Mouse (Mus musculus): Measurements from ENCODE around the gene Lingo4. TPM values are rescaled to one million over a fixed set of nuclear protein-coding genes. Genes with fewer than 3 reads are reported as not detected.
A peak's percentile ranks its signal among the peaks of the same experiment; 100 is the strongest.

Gene Lingo4
- 0.03 and 0.06 TPM in 2 replicates for polyA plus RNA-seq (2015; fragmentation: Nextera tagmentation; extraction: Ambion mirVana)

- no peak within 1 kb of the TSS for H3K4me3 ChIP-seq (replicated peaks)
- no peaks in the 10 kb centered on the region for H3K36me3 ChIP-seq
- no peak within 1 kb of the TSS for H3K9ac ChIP-seq
- no peak for DNase-seq
- H3K4me1 ChIP-seq (replicated peaks) = no peaks in the 10 kb centered on the region
- H3K4me2 ChIP-seq = peak within 1 kb of the TSS; percentile 36
- H3K9me3 ChIP-seq (replicated peaks) = no peaks in the 10 kb centered on the region
- no peak within 1 kb of the TSS for H3K27ac ChIP-seq
- no peak for ATAC-seq (ENCODE audit: low read depth)
- peaks cover 68% of the 10 kb centered on the region for H3K27me3 ChIP-seq
- WGBS (ENCODE audit: insufficient replicate concordance) = 52% methylated on average over 6 of the region's 6 CpGs
These were observed at the start of gene Lingo4 for GRCm38 (mm10) chr3:94398217-94398616. Lingo4 (plus strand) TSS chr3:94398517.

- DNase-seq (no peak), ATAC-seq (ENCODE audit: low read depth) (no peak)
- Histone ChIP-seq H3K27me3 (peaks cover 45% of the 10 kb centered on the region), H3K9ac (no peak overlapping the region), H3K36me3 (no peaks in the 10 kb centered on the region), H3K27ac (no peak overlapping the region), H3K4me3 (replicated peaks) (no peak overlapping the region), H3K4me1 (replicated peaks) (0 out of 2 replicates have a peak, but pooled peaks cover 4% of the 10 kb centered on the region), H3K4me2 (no peak overlapping the region), H3K9me3 (replicated peaks) (no peaks in the 10 kb centered on the region)
- 0% methylated on average over 1 of the region's 1 CpGs for WGBS (ENCODE audit: insufficient replicate concordance)
These were observed 37.5 kb upstream of the Lingo4 start for GRCm38 (mm10) chr3:94360812-94361211.

- H3K4me1 ChIP-seq (replicated peaks) = peaks cover 4% of the 10 kb centered on the region; the same call in 1 of the 2 replicates
- H3K36me3 ChIP-seq = no peaks in the 10 kb centered on the region
- H3K4me3 ChIP-seq (replicated peaks) = peak within 1 kb of the TSS; percentile 43
- H3K9ac ChIP-seq = no peak within 1 kb of the TSS
- DNase-seq = no peak
- H3K27me3 ChIP-seq = peaks cover 51% of the 10 kb centered on the region
- ATAC-seq (ENCODE audit: low read depth) = no peak
- H3K9me3 ChIP-seq (replicated peaks) = no peaks in the 10 kb centered on the region
- no peak within 1 kb of the TSS for H3K27ac ChIP-seq
- WGBS (ENCODE audit: insufficient replicate concordance) = 59% methylated on average over 7 of the region's 7 CpGs
- peak within 1 kb of the TSS; percentile 62 for H3K4me2 ChIP-seq
These were observed 36.2 kb upstream of the Lingo4 start, which contains the start of gene C2cd4d for GRCm38 (mm10) chr3:94362138-94362537. C2cd4d (plus strand) TSS chr3:94362438.

- H3K36me3 ChIP-seq = no peaks in the 10 kb centered on the region
- peak; percentile 30; the same call in 1 of the 2 replicates for ATAC-seq (ENCODE audit: low read depth)
- DNase-seq = no peak
- H3K27me3 ChIP-seq = peaks cover 51% of the 10 kb centered on the region
- H3K9ac ChIP-seq = peak overlapping the region; percentile 36
- H3K4me3 ChIP-seq (replicated peaks) = peak overlapping the region; percentile 43
- H3K9me3 ChIP-seq (replicated peaks) = no peaks in the 10 kb centered on the region
- no peak overlapping the region for H3K27ac ChIP-seq
- H3K4me1 ChIP-seq (replicated peaks) = peaks cover 4% of the 10 kb centered on the region; the same call in 1 of the 2 replicates
- peak overlapping the region; percentile 62 for H3K4me2 ChIP-seq
- WGBS (ENCODE audit: insufficient replicate concordance) = 6% methylated on average over 92 of the region's 97 CpGs
These were observed 34.8 kb upstream of the Lingo4 start for GRCm38 (mm10) chr3:94363291-94364153.

GRCm38 (mm10) chr3:94364154-94364526, 34.2 kb upstream of the Lingo4 start:
- Histone ChIP-seq H3K27ac (no peak overlapping the region), H3K27me3 (peaks cover 51% of the 10 kb centered on the region), H3K4me3 (replicated peaks) (peak overlapping the region; percentile 43), H3K4me1 (replicated peaks) (peaks cover 4% of the 10 kb centered on the region; the same call in 1 of the 2 replicates), H3K36me3 (no peaks in the 10 kb centered on the region), H3K9ac (peak overlapping the region; percentile 36; the same call in 1 of the 2 replicates), H3K4me2 (peak overlapping the region; percentile 62), H3K9me3 (replicated peaks) (no peaks in the 10 kb centered on the region)
- DNase-seq = no peak
- 6% methylated on average over 23 of the region's 23 CpGs for WGBS (ENCODE audit: insufficient replicate concordance)
- ATAC-seq (ENCODE audit: low read depth) = no peak

- peaks cover 48% of the 10 kb centered on the region for H3K27me3 ChIP-seq
- H3K9ac ChIP-seq = no peak overlapping the region
- peaks cover 4% of the 10 kb centered on the region; the same call in 1 of the 2 replicates for H3K4me1 ChIP-seq (replicated peaks)
- 18% methylated on average over 3 of the region's 3 CpGs for WGBS (ENCODE audit: insufficient replicate concordance)
- H3K27ac ChIP-seq = no peak overlapping the region
- H3K36me3 ChIP-seq = no peaks in the 10 kb centered on the region
- no peak for ATAC-seq (ENCODE audit: low read depth)
- DNase-seq = peak; percentile 45
- no peak overlapping the region for H3K4me2 ChIP-seq
- no peaks in the 10 kb centered on the region for H3K9me3 ChIP-seq (replicated peaks)
- H3K4me3 ChIP-seq (replicated peaks) = no peak overlapping the region
These were observed 31.6 kb upstream of the Lingo4 start for GRCm38 (mm10) chr3:94366761-94367160.

GRCm38 (mm10) chr3:94367511-94367910, 30.8 kb upstream of the Lingo4 start:
- Histone ChIP-seq H3K27ac (no peak overlapping the region), H3K9ac (no peak overlapping the region), H3K27me3 (peaks cover 44% of the 10 kb centered on the region), H3K4me3 (replicated peaks) (no peak overlapping the region), H3K4me1 (replicated peaks) (peaks cover 4% of the 10 kb centered on the region; the same call in 1 of the 2 replicates), H3K9me3 (replicated peaks) (no peaks in the 10 kb centered on the region), H3K4me2 (no peak overlapping the region), H3K36me3 (no peaks in the 10 kb centered on the region)
- DNase-seq (no peak), ATAC-seq (ENCODE audit: low read depth) (no peak)
- WGBS (ENCODE audit: insufficient replicate concordance) = 61% methylated on average over 6 of the region's 6 CpGs

- no peak overlapping the region for H3K4me2 ChIP-seq
- DNase-seq (no peak), ATAC-seq (ENCODE audit: low read depth) (no peak)
- no peaks in the 10 kb centered on the region for H3K9me3 ChIP-seq (replicated peaks)
- peaks cover 9% of the 10 kb centered on the region for H3K4me1 ChIP-seq (replicated peaks)
- no peak overlapping the region for H3K9ac ChIP-seq
- peaks cover 33% of the 10 kb centered on the region for H3K27me3 ChIP-seq
- H3K4me3 ChIP-seq (replicated peaks) = no peak overlapping the region
- WGBS (ENCODE audit: insufficient replicate concordance) = 42% methylated on average over 6 of the region's 6 CpGs
- H3K27ac ChIP-seq = no peak overlapping the region
- no peaks in the 10 kb centered on the region for H3K36me3 ChIP-seq
These were observed 29.7 kb upstream of the Lingo4 start for GRCm38 (mm10) chr3:94368631-94369030.

GRCm38 (mm10) chr3:94369709-94370108, 28.6 kb upstream of the Lingo4 start:
- H3K4me1 ChIP-seq (replicated peaks) = peaks cover 12% of the 10 kb centered on the region
- no peak overlapping the region for H3K27ac ChIP-seq
- peaks cover 22% of the 10 kb centered on the region for H3K27me3 ChIP-seq
- ATAC-seq (ENCODE audit: low read depth) (peak; percentile 45), DNase-seq (no peak)
- H3K4me2 ChIP-seq = no peak overlapping the region
- H3K4me3 ChIP-seq (replicated peaks) = no peak overlapping the region
- no peaks in the 10 kb centered on the region for H3K9me3 ChIP-seq (replicated peaks)
- 27% methylated on average over 2 of the region's 2 CpGs for WGBS (ENCODE audit: insufficient replicate concordance)
- no peak overlapping the region for H3K9ac ChIP-seq
- H3K36me3 ChIP-seq = no peaks in the 10 kb centered on the region

GRCm38 (mm10) chr3:94371637-94372036, 26.7 kb upstream of the Lingo4 start:
- peaks cover 12% of the 10 kb centered on the region for H3K4me1 ChIP-seq (replicated peaks)
- no peak overlapping the region for H3K4me3 ChIP-seq (replicated peaks)

GRCm38 (mm10) chr3:94372038-94372437, 26.3 kb upstream of the Lingo4 start:
- Histone ChIP-seq H3K36me3 (no peaks in the 10 kb centered on the region), H3K27me3 (0 out of 2 replicates have a peak, but pooled peaks cover 5% of the 10 kb centered on the region), H3K27ac (no peak overlapping the region), H3K9me3 (replicated peaks) (no peaks in the 10 kb centered on the region), H3K4me1 (replicated peaks) (peaks cover 12% of the 10 kb centered on the region), H3K4me2 (no peak overlapping the region), H3K9ac (no peak overlapping the region), H3K4me3 (replicated peaks) (no peak overlapping the region)
- DNase-seq (no peak), ATAC-seq (ENCODE audit: low read depth) (no peak)
- 0% methylated on average over 2 of the region's 3 CpGs for WGBS (ENCODE audit: insufficient replicate concordance)

More at GRCm38 (mm10) chr3:94371637-94372036, 26.7 kb upstream of the Lingo4 start:
- Histone ChIP-seq H3K27ac (no peak overlapping the region), H3K9me3 (replicated peaks) (no peaks in the 10 kb centered on the region), H3K27me3 (0 out of 2 replicates have a peak, but pooled peaks cover 5% of the 10 kb centered on the region), H3K36me3 (no peaks in the 10 kb centered on the region), H3K9ac (no peak overlapping the region), H3K4me2 (no peak overlapping the region)
- ATAC-seq (ENCODE audit: low read depth) (peak; percentile 50), DNase-seq (peak; percentile 12)
- WGBS (ENCODE audit: insufficient replicate concordance) = 12% methylated on average over 11 of the region's 11 CpGs

All from liver, embryonic 13.5 days (tissue).